Mouse (Mus musculus): ENCODE measurements at regions not wholly inside any gene's neighbourhood (a gene's known extent, or its start where the extent isn't known, plus 50 kb on each side); places are given as distances from the start of the nearest gene placed in this dataset.

DNA sequence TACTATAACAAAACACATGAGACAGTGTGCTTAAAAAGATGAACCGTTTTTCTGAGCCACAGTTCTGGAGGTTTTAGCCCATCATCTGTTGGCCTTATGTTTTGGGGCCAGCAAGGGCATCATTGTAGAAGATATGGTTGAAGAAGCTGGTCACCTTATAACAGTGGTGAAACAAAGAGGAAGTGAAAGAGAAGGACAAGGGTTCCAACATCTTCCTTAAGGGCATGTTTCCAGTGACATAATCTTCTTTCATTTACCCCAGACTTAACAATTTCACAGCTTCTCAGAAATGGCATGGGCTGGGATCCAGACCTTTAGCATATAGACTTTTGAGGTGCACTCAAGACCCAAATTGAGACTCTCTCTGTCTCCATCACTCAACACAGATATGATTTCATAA is 259.5 kb downstream of the 1700064H15Rik start:
- no peak for DNase-seq (ENCODE audit: low spot score in 2 of 2)

- DNase-seq (ENCODE audit: low spot score in 2 of 2), result no peak
Measured at GRCm38 (mm10) chr3:19367761-19368160, 260.7 kb downstream of the 1700064H15Rik start.
